Mouse (Mus musculus) CH12.LX (cell line): ENCODE measurements at regions not wholly inside any gene's neighbourhood (a gene's known extent, or its start where the extent isn't known, plus 50 kb on each side); places are given as distances from the start of the nearest gene placed in this dataset.

Experiments used
- CTCF ChIP-seq, 2 experiments: IDR thresholded peaks in 1 of 2; conservative IDR thresholded peaks in 1 of 2; 2 replicates each; pipeline ENCODE4 v1.5.1; 2011 to 2012; ENCODE audit warnings: low read depth in 2 of 2, low read length in 2 of 2, improper control_type of control experiment in 1 of 2, inconsistent platforms in 1 of 2, mild to moderate bottlenecking in 1 of 2, moderate library complexity in 1 of 2
- ETS1 ChIP-seq: conservative IDR thresholded peaks from 2 replicates; pipeline ENCODE4 v1.6.1; 2012; ENCODE audit warnings: low read depth, mild to moderate bottlenecking, inconsistent platforms, low read length, improper control_type of control experiment, moderate library complexity
- HCFC1 ChIP-seq: IDR thresholded peaks from 2 replicates; pipeline ENCODE4 v1.6.1; 2012; ENCODE audit warnings: low read depth, mild to moderate bottlenecking, inconsistent platforms, low read length, improper control_type of control experiment
- MAX ChIP-seq: IDR thresholded peaks from 2 replicates; pipeline ENCODE4 v1.6.1; 2011; ENCODE audit warnings: low read length, improper control_type of control experiment
- PAX5 ChIP-seq: IDR thresholded peaks from 2 replicates; pipeline ENCODE4 v1.6.1; 2012; ENCODE audit warnings: low read length, inconsistent platforms, mixed read lengths
- POLR2A ChIP-seq: IDR thresholded peaks from 2 replicates; pipeline ENCODE4 v1.6.1; 2011; ENCODE audit warnings: low read depth, mild to moderate bottlenecking, improper control_type of control experiment, low read length
- SIN3A ChIP-seq: IDR thresholded peaks from 2 replicates; pipeline ENCODE4 v1.6.1; 2012; ENCODE audit warnings: low read length, improper control_type of control experiment, inconsistent platforms
- UBTF ChIP-seq: IDR thresholded peaks from 2 replicates; pipeline ENCODE4 v1.6.1; 2012; ENCODE audit warnings: low read depth, mild to moderate bottlenecking, inconsistent platforms, low read length, improper control_type of control experiment, moderate library complexity

DNA sequence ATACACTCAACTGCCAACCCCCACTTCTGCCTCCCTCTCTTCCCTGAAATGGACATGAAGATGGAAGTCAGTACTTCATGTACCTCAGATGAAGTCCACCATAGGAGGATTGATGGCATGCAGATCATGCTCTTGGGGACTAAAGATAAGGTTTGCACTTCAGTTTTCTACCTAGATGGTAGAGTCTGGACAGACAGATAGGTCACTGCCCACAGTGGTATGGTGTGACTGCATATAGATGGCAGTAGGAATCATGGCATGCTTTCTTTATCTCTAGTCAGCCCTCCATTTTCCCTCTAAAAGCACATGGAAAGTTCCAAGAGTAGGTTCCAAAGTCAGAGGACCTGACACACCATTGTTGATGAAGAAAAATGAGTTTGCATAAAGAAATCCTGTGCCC lies 145.6 kb upstream of the Mocs2 start:
- no peak for TF ChIP-seq UBTF
- TF ChIP-seq CTCF (conservative IDR thresholded peaks at IDR 0.05 in 1 of 2, IDR thresholded peaks at IDR 0.05 in 1 of 2; ENCODE audit: low read depth in 2 of 2, low read length in 2 of 2): no peak
- no peak for TF ChIP-seq POLR2A
- no peak for TF ChIP-seq ETS1
- no peak for TF ChIP-seq SIN3A
- no peak for TF ChIP-seq MAX
- no peak for TF ChIP-seq HCFC1
- TF ChIP-seq PAX5: no peak
